Mouse (Mus musculus) intestine, embryonic 15.5 days (tissue): Measurements from ENCODE around the gene Scube1. TPM values are rescaled to one million over a fixed set of nuclear protein-coding genes. Genes with fewer than 3 reads are reported as not detected.

ENCODE experiments used
- ATAC-seq: fragments of 200-750 bp; cut with Nextera tagmentation; 2 replicates; pipeline ENCODE4 v1.8.0; 2017; ENCODE audit warnings: moderate TSS enrichment, moderate library complexity
- H3K27ac ChIP-seq: fragments of 300-500 bp; sonication (generic); 2 replicates; pipeline ENCODE4 v1.5.1; 2015; ENCODE audit warnings: mild to moderate bottlenecking, inconsistent platforms
- H3K27me3 ChIP-seq: fragments of 300-500 bp; sonication (generic); replicated peaks from 2 replicates; pipeline ENCODE4 v1.6.1; 2015; ENCODE audit warnings: inconsistent platforms
- H3K36me3 ChIP-seq: fragments of 300-500 bp; sonication (generic); 2 replicates; pipeline ENCODE4 v1.6.1; 2015; ENCODE audit warnings: inconsistent platforms
- H3K4me1 ChIP-seq: fragments of 300-500 bp; sonication (generic); replicated peaks from 2 replicates; pipeline ENCODE4 v1.6.1; 2015; ENCODE audit warnings: inconsistent platforms
- H3K4me2 ChIP-seq: fragments of 300-500 bp; sonication (generic); replicated peaks from 2 replicates; pipeline ENCODE4 v1.6.1; 2015; ENCODE audit warnings: mild to moderate bottlenecking, inconsistent platforms
- H3K4me3 ChIP-seq: fragments of 300-500 bp; sonication (generic); replicated peaks from 2 replicates; pipeline ENCODE4 v1.5.1; 2015; ENCODE audit warnings: inconsistent platforms
- H3K9ac ChIP-seq: fragments of 300-500 bp; sonication (generic); 2 replicates; pipeline ENCODE4 v1.6.1; 2015; ENCODE audit warnings: inconsistent platforms
- H3K9me3 ChIP-seq: fragments of 300-500 bp; sonication (generic); 2 replicates; pipeline ENCODE4 v1.6.1; 2016; ENCODE audit warnings: inconsistent platforms
- WGBS: fragments of 180-500 bp; shearing (Covaris S2); methylation state at CpG from one replicate; pipeline ENCODE4 v1.1.7; 2015; 5-methylcytosine and 5-hydroxymethylcytosine counted together
- polyA plus RNA-seq: library from polyadenylated mRNA; unstranded; fragments of >200 nt; fragmentation: Nextera tagmentation; extraction: Ambion mirVana; gene quantifications from 2 replicates; pipeline ENCODE4 v1.2.1, GENCODE M21; 2015

Gene Scube1
- polyA plus RNA-seq, 1 experiment from 2014 or later: 4.3 TPM

GRCm38 (mm10) chr15:83678606-83679005 is 46.2 kb downstream of the Scube1 start:
- no peak overlapping the region for H3K9ac ChIP-seq
- H3K4me2 ChIP-seq: no peak overlapping the region
- no peaks in the 10 kb centered on the region for H3K9me3 ChIP-seq
- WGBS: 11% methylated on average over 11 of the region's 11 CpGs
- no peak overlapping the region for H3K4me3 ChIP-seq
- no peak overlapping the region for H3K27ac ChIP-seq
- ATAC-seq: no peak
- H3K36me3 ChIP-seq: no peaks in the 10 kb centered on the region
- peaks cover 12% of the 10 kb centered on the region; the same call in 1 of the 2 replicates for H3K4me1 ChIP-seq
- peaks cover 3% of the 10 kb centered on the region; the same call in 1 of the 2 replicates for H3K27me3 ChIP-seq

- Histone ChIP-seq H3K4me2 (no peak overlapping the region), H3K9me3 (no peaks in the 10 kb centered on the region), H3K27ac (no peak overlapping the region), H3K4me1 (peaks cover 12% of the 10 kb centered on the region; the same call in 1 of the 2 replicates), H3K27me3 (peaks cover 3% of the 10 kb centered on the region; the same call in 1 of the 2 replicates), H3K4me3 (no peak overlapping the region), H3K9ac (no peak overlapping the region), H3K36me3 (no peaks in the 10 kb centered on the region)
- ATAC-seq: no peak
- 27% methylated on average over 7 of the region's 7 CpGs for WGBS
These were observed 46.7 kb downstream of the Scube1 start for GRCm38 (mm10) chr15:83678089-83678488.

- H3K27ac ChIP-seq: no peak overlapping the region
- H3K9me3 ChIP-seq: no peaks in the 10 kb centered on the region
- H3K27me3 ChIP-seq: peaks cover 3% of the 10 kb centered on the region; the same call in 1 of the 2 replicates
- no peak overlapping the region for H3K4me2 ChIP-seq
- ATAC-seq: no peak
- 90% methylated on average over 6 of the region's 6 CpGs for whole genome bisulfite sequencing
- H3K4me1 ChIP-seq: peaks cover 12% of the 10 kb centered on the region; the same call in 1 of the 2 replicates
- no peak overlapping the region for H3K4me3 ChIP-seq
- H3K36me3 ChIP-seq: no peaks in the 10 kb centered on the region
- no peak overlapping the region for H3K9ac ChIP-seq
These were observed 47.7 kb downstream of the Scube1 start for GRCm38 (mm10) chr15:83677098-83677497.

GRCm38 (mm10) chr15:83676286-83676685 is 48.5 kb downstream of the Scube1 start:
- Histone ChIP-seq H3K4me3 (no peak overlapping the region), H3K4me2 (no peak overlapping the region), H3K9ac (no peak overlapping the region), H3K27me3 (peaks cover 3% of the 10 kb centered on the region; the same call in 1 of the 2 replicates), H3K9me3 (no peaks in the 10 kb centered on the region), H3K4me1 (peaks cover 12% of the 10 kb centered on the region; the same call in 1 of the 2 replicates), H3K36me3 (no peaks in the 10 kb centered on the region), H3K27ac (no peak overlapping the region)
- no peak for ATAC-seq
- 84% methylated on average over 3 of the region's 3 CpGs for WGBS

GRCm38 (mm10) chr15:83673621-83674020 is 51.2 kb downstream of the Scube1 start:
- no peak for ATAC-seq

GRCm38 (mm10) chr15:83667501-83667900 is 57.3 kb downstream of the Scube1 start:
- Histone ChIP-seq H3K36me3 (no peaks in the 10 kb centered on the region), H3K9me3 (no peaks in the 10 kb centered on the region), H3K4me1 (no peaks in the 10 kb centered on the region; the same call in 1 of the 2 replicates), H3K27ac (no peak overlapping the region), H3K27me3 (0 out of 2 replicates have a peak, but pooled peaks cover 3% of the 10 kb centered on the region), H3K4me2 (no peak overlapping the region), H3K4me3 (no peak overlapping the region), H3K9ac (no peak overlapping the region)
- WGBS: 66% methylated on average over 6 of the region's 6 CpGs
- no peak for ATAC-seq

More at GRCm38 (mm10) chr15:83673621-83674020, 51.2 kb downstream of the Scube1 start:
- H3K27ac ChIP-seq: no peak overlapping the region
- no peaks in the 10 kb centered on the region for H3K9me3 ChIP-seq
- no peaks in the 10 kb centered on the region for H3K36me3 ChIP-seq
- peaks cover 6% of the 10 kb centered on the region; the same call in 1 of the 2 replicates for H3K27me3 ChIP-seq
- no peak overlapping the region for H3K4me2 ChIP-seq
- no peak overlapping the region for H3K4me3 ChIP-seq
- WGBS: 62% methylated on average over 3 of the region's 3 CpGs
- no peak overlapping the region for H3K9ac ChIP-seq
- 0 out of 2 replicates have a peak, but pooled peaks cover 8% of the 10 kb centered on the region for H3K4me1 ChIP-seq

- Histone ChIP-seq H3K9me3 (no peaks in the 10 kb centered on the region), H3K4me2 (no peak overlapping the region), H3K27me3 (0 out of 2 replicates have a peak, but pooled peaks cover 3% of the 10 kb centered on the region), H3K9ac (no peak overlapping the region), H3K36me3 (no peaks in the 10 kb centered on the region), H3K4me1 (no peaks in the 10 kb centered on the region; the same call in 1 of the 2 replicates), H3K4me3 (no peak overlapping the region), H3K27ac (no peak overlapping the region)
- ATAC-seq: no peak
- 52% methylated on average over 10 of the region's 10 CpGs for WGBS
These were observed 58.4 kb downstream of the Scube1 start for GRCm38 (mm10) chr15:83666418-83666817.

GRCm38 (mm10) chr15:83665993-83666392 is 58.8 kb downstream of the Scube1 start:
- Histone ChIP-seq H3K27ac (no peak overlapping the region), H3K27me3 (0 out of 2 replicates have a peak, but pooled peaks cover 2% of the 10 kb centered on the region), H3K9ac (no peak overlapping the region), H3K4me2 (no peak overlapping the region), H3K9me3 (no peaks in the 10 kb centered on the region), H3K4me3 (no peak overlapping the region), H3K4me1 (no peaks in the 10 kb centered on the region; the same call in 1 of the 2 replicates), H3K36me3 (no peaks in the 10 kb centered on the region)
- ATAC-seq: no peak
- 81% methylated on average over 6 of the region's 6 CpGs for WGBS

- WGBS: 46% methylated on average over 5 of the region's 5 CpGs
- H3K9ac ChIP-seq: no peak overlapping the region
- H3K4me1 ChIP-seq: no peaks in the 10 kb centered on the region; the same call in 1 of the 2 replicates
- H3K4me2 ChIP-seq: no peak overlapping the region
- H3K36me3 ChIP-seq: no peaks in the 10 kb centered on the region
- ATAC-seq: no peak
- no peak overlapping the region for H3K4me3 ChIP-seq
- H3K27me3 ChIP-seq: no peaks in the 10 kb centered on the region
- H3K9me3 ChIP-seq: no peaks in the 10 kb centered on the region
- H3K27ac ChIP-seq: no peak overlapping the region
These were observed 60.1 kb downstream of the Scube1 start for GRCm38 (mm10) chr15:83664722-83665121.

GRCm38 (mm10) chr15:83663066-83663465 is 61.8 kb downstream of the Scube1 start:
- WGBS: 44% methylated on average over 4 of the region's 4 CpGs
- Histone ChIP-seq H3K27me3 (no peaks in the 10 kb centered on the region), H3K9me3 (no peaks in the 10 kb centered on the region), H3K4me3 (no peak overlapping the region), H3K36me3 (no peaks in the 10 kb centered on the region), H3K4me1 (no peaks in the 10 kb centered on the region; the same call in 1 of the 2 replicates), H3K4me2 (no peak overlapping the region), H3K9ac (no peak overlapping the region), H3K27ac (no peak overlapping the region)
- no peak for ATAC-seq

- 63% methylated on average over 7 of the region's 7 CpGs for WGBS
- ATAC-seq: no peak
- Histone ChIP-seq H3K36me3 (no peaks in the 10 kb centered on the region), H3K9me3 (no peaks in the 10 kb centered on the region), H3K4me1 (no peaks in the 10 kb centered on the region; the same call in 1 of the 2 replicates), H3K27ac (no peak overlapping the region), H3K4me2 (no peak overlapping the region), H3K9ac (no peak overlapping the region), H3K27me3 (no peaks in the 10 kb centered on the region), H3K4me3 (no peak overlapping the region)
These were observed 62.7 kb downstream of the Scube1 start for GRCm38 (mm10) chr15:83662106-83662505.

- Histone ChIP-seq H3K4me3 (no peak overlapping the region), H3K36me3 (no peaks in the 10 kb centered on the region), H3K4me2 (no peak overlapping the region), H3K27ac (no peak overlapping the region), H3K4me1 (peaks cover 12% of the 10 kb centered on the region; the same call in 1 of the 2 replicates), H3K9me3 (no peaks in the 10 kb centered on the region), H3K9ac (no peak overlapping the region), H3K27me3 (no peaks in the 10 kb centered on the region)
- no peak for ATAC-seq
- 92% methylated on average over 6 of the region's 6 CpGs for WGBS
These were observed 82.3 kb downstream of the Scube1 start for GRCm38 (mm10) chr15:83642518-83642917.

GRCm38 (mm10) chr15:83640208-83640607 is 84.6 kb downstream of the Scube1 start:
- no peaks in the 10 kb centered on the region for H3K27me3 ChIP-seq
- H3K9me3 ChIP-seq: no peaks in the 10 kb centered on the region
- no peaks in the 10 kb centered on the region for H3K36me3 ChIP-seq
- no peak overlapping the region for H3K27ac ChIP-seq
- ATAC-seq: no peak
- peaks cover 12% of the 10 kb centered on the region; the same call in 1 of the 2 replicates for H3K4me1 ChIP-seq
- H3K4me2 ChIP-seq: no peak overlapping the region
- H3K4me3 ChIP-seq: no peak overlapping the region
- WGBS: 30% methylated on average over 4 of the region's 4 CpGs
- no peak overlapping the region for H3K9ac ChIP-seq
